Mouse (Mus musculus) erythroblast, embryonic 14.5 days (primary cell): ENCODE results near the gene Cdk4. TPM values are rescaled to one million over a fixed set of nuclear protein-coding genes. Genes with fewer than 3 reads are reported as not detected.

Source experiments
- H3K27me3 ChIP-seq: 2 replicates; pipeline ENCODE4 v1.6.1; 2012; ENCODE audit warnings: inconsistent platforms; ENCODE audit not compliant: control insufficient read depth
- H3K36me3 ChIP-seq: 2 replicates; pipeline ENCODE4 v1.6.1; 2012; ENCODE audit warnings: mild to moderate bottlenecking, inconsistent platforms; ENCODE audit not compliant: control insufficient read depth
- H3K4me1 ChIP-seq: 2 replicates; pipeline ENCODE4 v1.6.1; 2012; ENCODE audit warnings: inconsistent platforms; ENCODE audit not compliant: control insufficient read depth
- H3K4me3 ChIP-seq: replicated peaks from 2 replicates; pipeline ENCODE3; 2012; ENCODE audit warnings: moderate library complexity, mild to moderate bottlenecking, inconsistent platforms
- H3K9me3 ChIP-seq: 2 replicates; pipeline ENCODE4 v1.6.1; 2012; ENCODE audit warnings: low read length, inconsistent platforms, mixed read lengths; ENCODE audit not compliant: control insufficient read depth
- GATA1 ChIP-seq: IDR thresholded peaks from 2 replicates; pipeline ENCODE4 v1.6.1; 2012; ENCODE audit warnings: low read length, inconsistent platforms, mixed read lengths
- TAL1 ChIP-seq: IDR thresholded peaks from 3 replicates; pipeline ENCODE4 v1.6.1; 2012; ENCODE audit warnings: low read length, inconsistent platforms, mixed read lengths
- polyA plus RNA-seq: library from polyadenylated mRNA; stranded (reverse); fragments of >175 nt; gene quantifications from 2 replicates; pipeline ENCODE4 v1.2.3, GENCODE M21; 2012

Cdk4 gene
- polyA plus RNA-seq, 1 experiment, result 81.1 TPM

GRCm38 (mm10) chr10:127040569-127041214 lies 22.6 kb upstream of the Cdk4 start:
- peaks cover 55% of the 10 kb centered on the region for H3K27me3 ChIP-seq
- peak overlapping the region; percentile 80 for H3K4me3 ChIP-seq
- peaks cover 4% of the 10 kb centered on the region for H3K9me3 ChIP-seq
- peaks cover 16% of the 10 kb centered on the region for H3K36me3 ChIP-seq
- TF ChIP-seq GATA1 (no peak), TAL1 (no peak)
- peaks cover 27% of the 10 kb centered on the region for H3K4me1 ChIP-seq

GRCm38 (mm10) chr10:127041274-127041766 lies 22.0 kb upstream of the Cdk4 start, which contains the start of the genes Mettl1 and Eef1akmt3:
Gene Mettl1 (plus strand): TSS chr10:127041414.
Gene Eef1akmt3 (minus strand): TSS chr10:127041513.
- H3K4me1 ChIP-seq, result peaks cover 27% of the 10 kb centered on the region
- peaks cover 18% of the 10 kb centered on the region for H3K36me3 ChIP-seq
- H3K27me3 ChIP-seq, result peaks cover 50% of the 10 kb centered on the region
- TF ChIP-seq TAL1 (no peak), GATA1 (no peak)
- peaks cover 4% of the 10 kb centered on the region for H3K9me3 ChIP-seq
- H3K4me3 ChIP-seq, result peak within 1 kb of the TSS; percentile 80

GRCm38 (mm10) chr10:127041774-127042338 lies 21.5 kb upstream of the Cdk4 start:
- no peak for TF ChIP-seq GATA1
- peak overlapping the region; percentile 80 for H3K4me3 ChIP-seq
- H3K27me3 ChIP-seq, result peaks cover 47% of the 10 kb centered on the region
- H3K4me1 ChIP-seq, result peaks cover 27% of the 10 kb centered on the region
- peaks cover 18% of the 10 kb centered on the region for H3K36me3 ChIP-seq
- H3K9me3 ChIP-seq, result peaks cover 4% of the 10 kb centered on the region

- Histone ChIP-seq H3K4me1 (peaks cover 27% of the 10 kb centered on the region), H3K9me3 (peaks cover 4% of the 10 kb centered on the region), H3K36me3 (peaks cover 18% of the 10 kb centered on the region), H3K27me3 (peaks cover 44% of the 10 kb centered on the region), H3K4me3 (peak overlapping the region; percentile 80)
- TF ChIP-seq TAL1, result no peak
- no peak for TF ChIP-seq GATA1
Measured at GRCm38 (mm10) chr10:127042468-127043115, 20.7 kb upstream of the Cdk4 start.

DNA sequence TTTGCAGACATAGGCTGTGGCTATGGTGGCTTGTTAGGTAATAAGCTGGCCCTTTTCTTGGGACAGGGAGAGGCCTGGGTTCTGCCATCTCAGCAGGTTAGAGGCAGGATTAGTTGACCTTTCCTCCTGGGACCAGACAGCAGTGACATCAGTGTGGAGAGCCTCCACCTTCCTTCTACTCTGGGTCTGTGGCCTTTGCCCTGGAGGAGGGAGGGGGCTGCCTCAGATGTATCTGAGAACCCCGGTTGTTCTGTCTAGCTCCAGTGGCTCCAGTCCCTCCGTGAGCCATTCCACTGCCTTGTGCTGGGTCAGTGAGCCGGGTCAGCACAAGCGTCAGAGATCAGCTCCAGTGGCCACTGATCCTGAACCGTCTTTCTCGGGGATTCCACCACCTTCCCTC lies 20.1 kb upstream of the Cdk4 start:
- H3K4me1 ChIP-seq, result peaks cover 27% of the 10 kb centered on the region
- H3K36me3 ChIP-seq, result peaks cover 18% of the 10 kb centered on the region
- TF ChIP-seq TAL1, result no peak
- TF ChIP-seq GATA1, result no peak
- H3K27me3 ChIP-seq, result peaks cover 45% of the 10 kb centered on the region
- H3K9me3 ChIP-seq, result peaks cover 4% of the 10 kb centered on the region
- no peak overlapping the region for H3K4me3 ChIP-seq

DNA sequence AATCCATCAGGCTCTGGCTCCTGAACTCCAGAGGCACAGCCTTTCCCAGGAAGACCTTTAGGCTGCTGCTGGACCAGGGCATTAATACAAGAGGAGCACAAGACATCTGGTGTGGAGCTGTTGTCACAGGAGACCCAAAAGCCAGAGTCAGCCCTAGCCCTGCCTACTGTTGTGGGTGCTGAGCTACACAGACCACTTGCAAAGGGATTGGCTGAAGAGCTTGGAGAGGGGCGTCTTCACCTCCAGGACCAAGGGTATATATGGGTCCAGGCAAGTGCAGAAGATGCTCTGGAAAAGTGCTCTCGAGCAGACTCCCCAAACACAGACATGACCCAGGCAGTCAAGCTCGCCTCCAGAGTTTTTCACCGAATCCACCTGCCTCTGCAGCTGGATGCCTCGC lies 15.4 kb upstream of the Cdk4 start, which contains the start of gene Cyp27b1:
Gene Cyp27b1 (plus strand): TSS at position 297 of the 400 bp plus-strand sequence.
- H3K9me3 ChIP-seq, result peaks cover 7% of the 10 kb centered on the region; the same call in 1 of the 2 replicates
- no peak within 1 kb of the TSS for H3K4me3 ChIP-seq
- H3K27me3 ChIP-seq, result peaks cover 55% of the 10 kb centered on the region
- H3K36me3 ChIP-seq, result peaks cover 18% of the 10 kb centered on the region
- TF ChIP-seq TAL1 (no peak), GATA1 (no peak)
- peaks cover 3% of the 10 kb centered on the region for H3K4me1 ChIP-seq

- Histone ChIP-seq H3K9me3 (peaks cover 7% of the 10 kb centered on the region; the same call in 1 of the 2 replicates), H3K27me3 (peaks cover 63% of the 10 kb centered on the region), H3K4me1 (no peaks in the 10 kb centered on the region), H3K4me3 (no peak overlapping the region), H3K36me3 (peaks cover 12% of the 10 kb centered on the region)
- TF ChIP-seq GATA1 (no peak), TAL1 (no peak)
Measured at GRCm38 (mm10) chr10:127048608-127049394, 14.5 kb upstream of the Cdk4 start.

- Histone ChIP-seq H3K4me3 (no peak overlapping the region), H3K9me3 (peaks cover 7% of the 10 kb centered on the region; the same call in 1 of the 2 replicates), H3K36me3 (peaks cover 8% of the 10 kb centered on the region), H3K4me1 (no peaks in the 10 kb centered on the region), H3K27me3 (peaks cover 70% of the 10 kb centered on the region)
- TF ChIP-seq TAL1 (no peak), GATA1 (no peak)
Measured at GRCm38 (mm10) chr10:127049395-127050118, 13.8 kb upstream of the Cdk4 start.
